Mouse (Mus musculus) naive thymus-derived CD4-positive, alpha-beta T cell, adult 2 months (primary cell): ENCODE data around the gene Zcchc9.

Source experiments
- DNase-seq: peaks from one replicate; pipeline ENCODE4 v3.0.0-alpha.2; 2011; ENCODE audit warnings: low read depth

Zcchc9 gene

GRCm38 (mm10) chr13:91761654-91762445, 45.7 kb downstream of the Zcchc9 start:
- no peak for DNase-seq

- no peak for DNase-seq
These were observed 47.0 kb downstream of the Zcchc9 start for GRCm38 (mm10) chr13:91760302-91761050.

DNA sequence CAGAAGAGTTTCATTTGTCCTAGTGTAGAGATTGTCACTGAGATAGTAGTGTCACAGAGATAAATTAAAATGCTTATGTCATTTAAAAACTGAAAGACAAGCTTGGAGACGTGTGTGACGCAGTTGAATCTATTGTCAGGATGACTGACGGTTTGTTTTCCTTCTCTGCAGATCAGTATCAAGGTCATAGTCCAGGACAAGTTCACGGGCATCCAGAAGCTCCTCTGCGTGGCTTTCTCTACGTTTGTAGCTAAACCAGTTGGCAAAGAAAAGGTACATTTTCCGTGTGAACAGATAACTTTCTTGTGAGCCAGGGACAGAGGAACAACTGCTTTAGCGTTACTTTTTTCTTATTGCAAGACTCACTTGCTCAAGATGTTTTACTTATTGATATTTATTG, 47.7 kb downstream of the Zcchc9 start:
- DNase-seq, result no peak

DNA sequence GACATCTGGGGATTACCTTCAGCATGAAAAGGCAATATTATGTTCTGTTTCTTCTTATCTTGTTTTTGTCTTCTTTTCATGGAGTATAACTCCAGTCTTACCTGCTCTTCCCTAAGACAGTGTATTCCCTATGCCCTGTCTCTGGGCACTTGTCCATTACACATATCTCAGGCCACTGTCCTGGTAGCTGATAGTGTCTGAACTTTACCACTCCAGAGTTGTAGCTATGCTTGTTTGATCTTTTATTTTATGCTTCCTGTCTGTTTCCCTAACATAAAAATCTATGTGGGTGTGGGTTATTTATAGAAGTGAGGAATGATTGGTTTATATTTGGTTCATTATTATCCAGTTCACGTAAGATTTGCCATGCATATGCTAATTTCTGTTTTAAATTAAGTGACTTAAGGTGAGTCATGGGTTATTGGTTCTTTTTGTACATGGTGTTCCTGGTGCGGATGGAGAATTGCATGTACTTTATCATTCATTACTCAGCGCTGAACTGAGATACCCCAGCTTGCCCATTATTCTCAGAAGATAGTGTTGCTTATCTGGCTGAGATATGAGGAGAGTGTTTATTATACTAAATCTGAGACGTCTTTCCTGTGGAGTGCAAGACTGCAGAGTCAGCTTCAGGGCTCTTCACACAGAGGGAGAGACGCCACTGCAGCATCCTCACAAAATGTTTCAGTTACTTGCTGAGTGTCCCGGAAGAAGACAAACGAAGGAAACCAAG, 49.0 kb downstream of the Zcchc9 start:
- no peak for DNase-seq

GRCm38 (mm10) chr13:91756230-91756629, 51.3 kb downstream of the Zcchc9 start:
- DNase-seq, result no peak

- DNase-seq, result no peak
These were observed 52.7 kb downstream of the Zcchc9 start for GRCm38 (mm10) chr13:91754762-91755161.

- no peak for DNase-seq
These were observed 53.8 kb downstream of the Zcchc9 start for GRCm38 (mm10) chr13:91753724-91754123.

DNA sequence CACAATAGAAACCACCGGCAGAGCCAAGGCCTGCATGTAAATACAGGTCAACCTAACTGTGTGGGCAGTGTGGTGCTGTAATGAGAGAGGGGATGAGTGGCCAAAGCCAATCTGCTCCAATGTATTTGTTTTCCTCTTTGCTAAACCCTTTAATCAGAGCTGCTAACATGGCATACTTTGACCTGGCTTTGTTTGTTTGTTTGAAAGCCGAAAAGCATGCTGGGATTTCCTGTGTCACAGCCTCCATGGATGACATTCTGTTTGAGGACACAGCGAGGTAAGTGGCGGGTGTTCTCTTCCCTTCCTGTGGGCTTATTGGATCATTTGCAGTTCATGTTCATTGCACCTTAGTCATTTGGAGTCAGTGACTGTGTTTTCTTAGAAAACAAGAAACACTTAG, 57.5 kb downstream of the Zcchc9 start:
- no peak for DNase-seq

GRCm38 (mm10) chr13:91748401-91748800, 59.1 kb downstream of the Zcchc9 start:
- no peak for DNase-seq
